Mouse (Mus musculus) embryonic facial prominence, embryonic 15.5 days (tissue): Measurements from ENCODE around the gene Nfib. TPM values are rescaled to one million over a fixed set of nuclear protein-coding genes. Genes with fewer than 3 reads are reported as not detected.

Experiments
- ATAC-seq: fragments of 200-750 bp; cut with Nextera tagmentation; 2 replicates; pipeline ENCODE4 v1.8.0; 2017; ENCODE audit warnings: low read depth, moderate TSS enrichment; ENCODE audit not compliant: insufficient number of reproducible peaks, low FRiP score, low TSS enrichment
- H3K27ac ChIP-seq: fragments of 300-500 bp; sonication (generic); replicated peaks from 2 replicates; pipeline ENCODE4 v1.5.1; 2015; ENCODE audit warnings: mild to moderate bottlenecking, inconsistent platforms
- H3K27me3 ChIP-seq: fragments of 300-500 bp; sonication (generic); 2 replicates; pipeline ENCODE4 v1.6.1; 2015; ENCODE audit warnings: inconsistent platforms
- H3K36me3 ChIP-seq: fragments of 300-500 bp; sonication (generic); 2 replicates; pipeline ENCODE4 v1.6.1; 2015; ENCODE audit warnings: mild to moderate bottlenecking, inconsistent platforms
- H3K4me1 ChIP-seq: fragments of 300-500 bp; sonication (generic); 2 replicates; pipeline ENCODE4 v1.6.1; 2015; ENCODE audit warnings: inconsistent platforms
- H3K4me2 ChIP-seq: fragments of 300-500 bp; sonication (generic); replicated peaks from 2 replicates; pipeline ENCODE4 v1.6.1; 2015; ENCODE audit warnings: mild to moderate bottlenecking, inconsistent platforms
- H3K4me3 ChIP-seq: fragments of 300-500 bp; sonication (generic); replicated peaks from 2 replicates; pipeline ENCODE4 v1.5.1; 2015; ENCODE audit warnings: mild to moderate bottlenecking, inconsistent platforms
- H3K9ac ChIP-seq: fragments of 300-500 bp; sonication (generic); 2 replicates; pipeline ENCODE4 v1.6.1; 2015; ENCODE audit warnings: inconsistent platforms
- H3K9me3 ChIP-seq: fragments of 300-500 bp; sonication (generic); replicated peaks from 2 replicates; pipeline ENCODE4 v1.6.1; 2016; ENCODE audit warnings: inconsistent platforms
- WGBS: fragments of 180-500 bp; shearing (Covaris S2); methylation state at CpG from one replicate; pipeline ENCODE4 v1.1.7; 2015; 5-methylcytosine and 5-hydroxymethylcytosine counted together
- polyA plus RNA-seq: library from polyadenylated mRNA; unstranded; fragments of >200 nt; fragmentation: Nextera tagmentation; extraction: Ambion mirVana; gene quantifications from 2 replicates; pipeline ENCODE4 v1.2.1, GENCODE M21; 2015

Gene Nfib
- polyA plus RNA-seq, 1 experiment from 2014 or later: 85.7 TPM

GRCm38 (mm10) chr4:82686037-82686436, 19.5 kb downstream of the Nfib start:
- no peaks in the 10 kb centered on the region for H3K9me3 ChIP-seq
- peaks cover 16% of the 10 kb centered on the region for H3K4me1 ChIP-seq
- WGBS: 81% methylated on average over 6 of the region's 6 CpGs
- H3K36me3 ChIP-seq: no peaks in the 10 kb centered on the region
- no peak for ATAC-seq
- no peak overlapping the region for H3K27ac ChIP-seq
- H3K4me2 ChIP-seq: no peak overlapping the region
- no peak overlapping the region for H3K4me3 ChIP-seq
- H3K27me3 ChIP-seq: no peaks in the 10 kb centered on the region
- no peak overlapping the region for H3K9ac ChIP-seq

- 63% methylated on average over 12 of the region's 12 CpGs for WGBS
- Histone ChIP-seq H3K4me2 (no peak overlapping the region), H3K36me3 (no peaks in the 10 kb centered on the region), H3K27ac (no peak overlapping the region), H3K9ac (no peak overlapping the region), H3K4me3 (no peak overlapping the region), H3K9me3 (no peaks in the 10 kb centered on the region), H3K4me1 (peaks cover 6% of the 10 kb centered on the region; the same call in 1 of the 2 replicates), H3K27me3 (no peaks in the 10 kb centered on the region)
- no peak for ATAC-seq
Observed at GRCm38 (mm10) chr4:82684088-82684715, 21.3 kb downstream of the Nfib start.

- Histone ChIP-seq H3K27me3 (no peaks in the 10 kb centered on the region), H3K4me1 (peaks cover 6% of the 10 kb centered on the region; the same call in 1 of the 2 replicates), H3K9ac (no peak overlapping the region), H3K4me2 (no peak overlapping the region), H3K4me3 (no peak overlapping the region), H3K9me3 (no peaks in the 10 kb centered on the region), H3K36me3 (no peaks in the 10 kb centered on the region), H3K27ac (no peak overlapping the region)
- WGBS: 92% methylated on average over 6 of the region's 6 CpGs
- ATAC-seq: no peak
Observed at GRCm38 (mm10) chr4:82683583-82683982, 22.0 kb downstream of the Nfib start.

- no peaks in the 10 kb centered on the region for H3K36me3 ChIP-seq
- WGBS: 91% methylated on average over 2 of the region's 2 CpGs
- H3K4me3 ChIP-seq: no peak overlapping the region
- no peak overlapping the region for H3K4me2 ChIP-seq
- H3K27ac ChIP-seq: no peak overlapping the region
- H3K4me1 ChIP-seq: no peaks in the 10 kb centered on the region
- no peak overlapping the region for H3K9ac ChIP-seq
- H3K27me3 ChIP-seq: no peaks in the 10 kb centered on the region
- ATAC-seq: no peak
- H3K9me3 ChIP-seq: no peaks in the 10 kb centered on the region
Observed at GRCm38 (mm10) chr4:82676104-82676503, 29.4 kb downstream of the Nfib start.

GRCm38 (mm10) chr4:82667271-82667872, 38.2 kb downstream of the Nfib start:
- WGBS: 75% methylated on average over 3 of the region's 3 CpGs
- no peaks in the 10 kb centered on the region for H3K27me3 ChIP-seq
- H3K4me2 ChIP-seq: no peak overlapping the region
- H3K4me1 ChIP-seq: no peaks in the 10 kb centered on the region
- H3K4me3 ChIP-seq: no peak overlapping the region
- no peak for ATAC-seq
- no peak overlapping the region for H3K27ac ChIP-seq
- H3K9me3 ChIP-seq: no peaks in the 10 kb centered on the region
- no peaks in the 10 kb centered on the region for H3K36me3 ChIP-seq
- H3K9ac ChIP-seq: no peak overlapping the region

- WGBS: 65% methylated on average over 7 of the region's 7 CpGs
- no peak overlapping the region for H3K27ac ChIP-seq
- H3K4me3 ChIP-seq: no peak overlapping the region
- peaks cover 3% of the 10 kb centered on the region; the same call in 1 of the 2 replicates for H3K4me1 ChIP-seq
- H3K9me3 ChIP-seq: no peaks in the 10 kb centered on the region
- H3K36me3 ChIP-seq: no peaks in the 10 kb centered on the region
- H3K9ac ChIP-seq: no peak overlapping the region
- no peaks in the 10 kb centered on the region for H3K27me3 ChIP-seq
- ATAC-seq: no peak
- H3K4me2 ChIP-seq: no peak overlapping the region
Observed at GRCm38 (mm10) chr4:82664436-82664835, 41.1 kb downstream of the Nfib start.

GRCm38 (mm10) chr4:82663749-82664381, 41.7 kb downstream of the Nfib start:
- no peak overlapping the region for H3K4me3 ChIP-seq
- 73% methylated on average over 6 of the region's 6 CpGs for WGBS
- no peaks in the 10 kb centered on the region for H3K36me3 ChIP-seq
- peaks cover 3% of the 10 kb centered on the region; the same call in 1 of the 2 replicates for H3K4me1 ChIP-seq
- H3K27me3 ChIP-seq: no peaks in the 10 kb centered on the region
- H3K9ac ChIP-seq: no peak overlapping the region
- no peak for ATAC-seq
- no peak overlapping the region for H3K27ac ChIP-seq
- H3K4me2 ChIP-seq: no peak overlapping the region
- H3K9me3 ChIP-seq: no peaks in the 10 kb centered on the region

GRCm38 (mm10) chr4:82662626-82663025, 42.9 kb downstream of the Nfib start:
- no peak overlapping the region for H3K4me3 ChIP-seq
- H3K27ac ChIP-seq: no peak overlapping the region
- no peaks in the 10 kb centered on the region for H3K27me3 ChIP-seq
- H3K9ac ChIP-seq: no peak overlapping the region
- no peaks in the 10 kb centered on the region for H3K9me3 ChIP-seq
- H3K36me3 ChIP-seq: no peaks in the 10 kb centered on the region
- 74% methylated on average over 3 of the region's 3 CpGs for WGBS
- no peak for ATAC-seq
- no peak overlapping the region for H3K4me2 ChIP-seq
- H3K4me1 ChIP-seq: peaks cover 3% of the 10 kb centered on the region; the same call in 1 of the 2 replicates

GRCm38 (mm10) chr4:82662222-82662621, 43.3 kb downstream of the Nfib start:
- Histone ChIP-seq H3K27ac (no peak overlapping the region), H3K36me3 (no peaks in the 10 kb centered on the region), H3K4me3 (no peak overlapping the region), H3K27me3 (no peaks in the 10 kb centered on the region), H3K4me2 (no peak overlapping the region), H3K4me1 (peaks cover 3% of the 10 kb centered on the region; the same call in 1 of the 2 replicates), H3K9ac (no peak overlapping the region), H3K9me3 (no peaks in the 10 kb centered on the region)
- WGBS: 33% methylated on average over 9 of the region's 9 CpGs
- no peak for ATAC-seq

- no peak for ATAC-seq
Observed at GRCm38 (mm10) chr4:82661215-82661614, 44.3 kb downstream of the Nfib start.

GRCm38 (mm10) chr4:82645679-82646078, 59.9 kb downstream of the Nfib start:
- Histone ChIP-seq H3K4me1 (0 out of 2 replicates have a peak, but pooled peaks cover 4% of the 10 kb centered on the region), H3K9ac (no peak overlapping the region), H3K27ac (no peak overlapping the region), H3K4me2 (no peak overlapping the region), H3K36me3 (no peaks in the 10 kb centered on the region), H3K4me3 (no peak overlapping the region), H3K27me3 (no peaks in the 10 kb centered on the region), H3K9me3 (no peaks in the 10 kb centered on the region)
- no peak for ATAC-seq
- WGBS: 77% methylated on average over 5 of the region's 5 CpGs

More at GRCm38 (mm10) chr4:82661215-82661614, 44.3 kb downstream of the Nfib start:
- no peaks in the 10 kb centered on the region for H3K27me3 ChIP-seq
- H3K9ac ChIP-seq: no peak overlapping the region
- no peak overlapping the region for H3K4me2 ChIP-seq
- no peaks in the 10 kb centered on the region for H3K9me3 ChIP-seq
- no peaks in the 10 kb centered on the region for H3K36me3 ChIP-seq
- peaks cover 3% of the 10 kb centered on the region; the same call in 1 of the 2 replicates for H3K4me1 ChIP-seq
- H3K27ac ChIP-seq: no peak overlapping the region
- no peak overlapping the region for H3K4me3 ChIP-seq
- WGBS: 93% methylated on average over 7 of the region's 7 CpGs
